Mouse (Mus musculus) hindbrain, embryonic 12.5 days (tissue): ENCODE measurements around the gene Dr1. TPM values are rescaled to one million over a fixed set of nuclear protein-coding genes. Genes with fewer than 3 reads are reported as not detected.
A peak's percentile ranks its signal among the peaks of the same experiment; 100 is the strongest.
"Not testable (repeated sequence)": the region's sequence is repeated elsewhere in the genome, so short reads cannot be mapped to it uniquely, and the experiment has no call there.

ENCODE experiments used
- ATAC-seq: fragments of 200-750 bp; cut with Nextera tagmentation; 2 replicates; pipeline ENCODE4 v1.8.0; 2017; ENCODE audit warnings: moderate TSS enrichment; ENCODE audit not compliant: low FRiP score
- H3K27ac ChIP-seq: fragments of 300-500 bp; sonication (generic); 2 replicates; pipeline ENCODE4 v1.5.1; 2016; ENCODE audit warnings: mild to moderate bottlenecking
- H3K27me3 ChIP-seq: fragments of 300-500 bp; sonication (generic); 2 replicates; pipeline ENCODE4 v1.6.1; 2016; ENCODE audit warnings: mild to moderate bottlenecking
- H3K36me3 ChIP-seq: fragments of 300-500 bp; sonication (generic); 2 replicates; pipeline ENCODE4 v1.6.1; 2016; ENCODE audit warnings: mild to moderate bottlenecking
- H3K4me1 ChIP-seq: fragments of 300-500 bp; sonication (generic); 2 replicates; pipeline ENCODE4 v1.6.1; 2016
- H3K4me2 ChIP-seq: fragments of 300-500 bp; sonication (generic); replicated peaks from 2 replicates; pipeline ENCODE4 v1.6.1; 2016; ENCODE audit warnings: mild to moderate bottlenecking
- H3K4me3 ChIP-seq: fragments of 300-500 bp; sonication (generic); 2 replicates; pipeline ENCODE4 v1.5.1; 2016; ENCODE audit warnings: mild to moderate bottlenecking
- H3K9ac ChIP-seq: fragments of 300-500 bp; sonication (generic); 2 replicates; pipeline ENCODE4 v1.6.1; 2016; ENCODE audit warnings: mild to moderate bottlenecking, moderate library complexity
- H3K9me3 ChIP-seq: fragments of 300-500 bp; sonication (generic); replicated peaks from 2 replicates; pipeline ENCODE4 v1.6.1; 2016; ENCODE audit warnings: mild to moderate bottlenecking
- WGBS: fragments of 180-500 bp; shearing (Covaris S2); methylation state at CpG from one replicate; pipeline ENCODE4 v1.1.7; 2016; 5-methylcytosine and 5-hydroxymethylcytosine counted together
- polyA plus RNA-seq: library from polyadenylated mRNA; unstranded; fragments of >200 nt; fragmentation: Nextera tagmentation; extraction: Ambion mirVana; gene quantifications from 2 replicates; pipeline ENCODE4 v1.2.1, GENCODE M21; 2016

The Dr1 gene
- polyA plus RNA-seq, 1 experiment from 2014 or later = 46.7 TPM

DNA sequence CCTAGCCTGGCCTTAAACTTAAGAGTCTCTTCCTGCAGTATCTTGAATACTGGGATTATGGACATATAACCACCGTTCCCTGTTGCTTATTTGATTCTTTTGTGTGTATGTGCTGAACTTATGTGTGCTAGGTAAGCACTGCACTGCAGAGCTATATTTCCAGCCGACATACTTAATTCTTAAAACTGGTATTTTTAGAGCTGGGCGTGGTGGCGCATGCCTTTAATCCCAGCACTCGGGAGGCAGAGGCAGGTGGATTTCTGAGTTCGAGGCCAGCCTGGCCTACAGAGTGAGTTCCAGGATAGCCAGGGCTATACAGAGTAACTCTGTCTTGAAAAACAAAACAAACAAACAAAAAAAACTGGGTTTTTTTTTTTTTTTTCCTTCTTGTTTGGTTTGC is 2.6 kb downstream of the Dr1 start:
- Histone ChIP-seq H3K4me2 (peak overlapping the region; percentile 94), H3K4me1 (peaks cover 28% of the 10 kb centered on the region)
- 94% methylated on average over 6 of the region's 6 CpGs for WGBS
- not testable (repeated sequence) for H3K4me3 ChIP-seq, H3K27ac ChIP-seq, H3K9me3 ChIP-seq, H3K9ac ChIP-seq, H3K27me3 ChIP-seq, H3K36me3 ChIP-seq, ATAC-seq

- no peak overlapping the region for H3K4me2 ChIP-seq
- WGBS = 89% methylated on average over 2 of the region's 2 CpGs
- H3K27me3 ChIP-seq = no peaks in the 10 kb centered on the region
- no peaks in the 10 kb centered on the region for H3K36me3 ChIP-seq
- ATAC-seq = no peak
- no peaks in the 10 kb centered on the region for H3K4me1 ChIP-seq
- H3K9me3 ChIP-seq = no peaks in the 10 kb centered on the region; the same call in 1 of the 2 replicates
- H3K4me3 ChIP-seq = no peak overlapping the region
- no peak overlapping the region for H3K9ac ChIP-seq
- H3K27ac ChIP-seq = no peak overlapping the region
Observed at GRCm38 (mm10) chr5:108286957-108287356, 18.3 kb downstream of the Dr1 start.

- no peaks in the 10 kb centered on the region for H3K9me3 ChIP-seq
- 59% methylated on average over 3 of the region's 3 CpGs for WGBS
- no peaks in the 10 kb centered on the region for H3K36me3 ChIP-seq
- no peaks in the 10 kb centered on the region for H3K4me1 ChIP-seq
- H3K9ac ChIP-seq = no peak overlapping the region
- ATAC-seq = no peak
- no peak overlapping the region for H3K4me2 ChIP-seq
- H3K27me3 ChIP-seq = no peaks in the 10 kb centered on the region
- no peak overlapping the region for H3K27ac ChIP-seq
- H3K4me3 ChIP-seq = no peak overlapping the region
Observed at GRCm38 (mm10) chr5:108301567-108301966, 32.9 kb downstream of the Dr1 start.

GRCm38 (mm10) chr5:108312224-108313064 is 43.7 kb downstream of the Dr1 start, which contains the start of gene Pigg:
Pigg (plus strand) TSS chr5:108312609.
- peak; percentile 98 for ATAC-seq
- peaks cover 7% of the 10 kb centered on the region for H3K4me1 ChIP-seq
- no peaks in the 10 kb centered on the region for H3K36me3 ChIP-seq
- under 1% methylated on average over 57 of the region's 57 CpGs for WGBS
- peak within 1 kb of the TSS; percentile 79 for H3K27ac ChIP-seq
- peak within 1 kb of the TSS; percentile 68 for H3K4me2 ChIP-seq
- H3K27me3 ChIP-seq = no peaks in the 10 kb centered on the region
- peak within 1 kb of the TSS; percentile 69 for H3K4me3 ChIP-seq
- peak within 1 kb of the TSS; percentile 78 for H3K9ac ChIP-seq
- no peaks in the 10 kb centered on the region for H3K9me3 ChIP-seq

DNA sequence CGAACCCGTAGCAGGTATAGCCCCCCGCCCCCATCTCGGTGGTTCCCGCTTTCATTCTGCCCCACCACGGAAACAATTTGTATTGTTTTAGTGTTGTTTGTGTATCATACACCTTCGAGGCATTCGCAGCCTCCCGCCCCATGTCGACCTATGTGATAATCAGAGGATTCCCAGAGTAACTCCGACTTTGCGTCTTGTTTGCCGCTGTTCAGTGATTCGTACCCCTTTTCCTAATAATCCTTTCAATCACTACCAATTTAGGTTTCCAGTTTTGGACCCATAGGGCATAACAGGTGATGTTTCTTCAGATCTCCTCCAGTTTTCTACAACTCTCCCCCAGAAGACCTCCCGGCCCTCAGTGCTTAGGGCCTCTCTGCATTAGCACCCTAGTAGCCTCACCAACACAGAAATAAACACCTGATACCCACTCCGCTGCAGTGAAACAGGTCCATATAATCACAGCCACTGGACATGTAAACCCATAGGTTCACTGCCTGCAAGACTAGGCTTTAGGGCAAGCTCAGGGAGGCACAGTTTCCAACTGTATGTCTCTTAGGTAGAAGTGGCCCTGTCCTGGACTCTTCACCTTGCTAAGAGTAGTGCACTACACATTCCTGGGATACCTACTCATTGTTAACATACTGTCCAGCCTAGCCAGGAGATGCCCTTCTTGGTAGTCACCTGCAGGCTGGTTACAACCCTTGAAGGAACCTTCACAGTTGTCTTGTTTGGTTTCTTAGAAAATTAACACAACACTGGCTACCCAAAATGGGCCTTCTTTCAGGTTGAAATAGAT is 44.6 kb downstream of the Dr1 start:
- no peaks in the 10 kb centered on the region for H3K36me3 ChIP-seq
- no peak for ATAC-seq
- peak overlapping the region; percentile 69 for H3K4me3 ChIP-seq
- H3K27me3 ChIP-seq = no peaks in the 10 kb centered on the region
- H3K9ac ChIP-seq = peak overlapping the region; percentile 78
- no peaks in the 10 kb centered on the region for H3K9me3 ChIP-seq
- 0 out of 2 replicates have a peak overlapping the region, but pooled peaks have one; percentile 79 for H3K27ac ChIP-seq
- peak overlapping the region; percentile 68 for H3K4me2 ChIP-seq
- 9% methylated on average over 16 of the region's 16 CpGs for WGBS
- H3K4me1 ChIP-seq = peaks cover 7% of the 10 kb centered on the region

Other genes starting within 250 kb of the Dr1 start
- 134 and 142 TPM in 2 replicates for gene Mtf2, start 203.2 kb upstream of the Dr1 start, polyA plus RNA-seq
- 26.5 and 30.4 TPM in 2 replicates for gene Tmed5, start 136.3 kb upstream of the Dr1 start, polyA plus RNA-seq
- gene Ccdc18, start 136.0 kb upstream of the Dr1 start, polyA plus RNA-seq = 7.3 and 7.7 TPM in 2 replicates
- 6.7 and 7.0 TPM in 2 replicates for gene Pigg, start 43.7 kb downstream of the Dr1 start, polyA plus RNA-seq
- gene Gm42517, start 99.0 kb downstream of the Dr1 start, polyA plus RNA-seq = 0.14 and 0.40 TPM in 2 replicates
- 0.31 and 0.35 TPM in 2 replicates for gene Pde6b, start 119.5 kb downstream of the Dr1 start, polyA plus RNA-seq
- 393 and 437 TPM in 2 replicates for gene Atp5k, start 165.6 kb downstream of the Dr1 start, polyA plus RNA-seq
- 0.12 and 0.13 TPM in 2 replicates for gene Mfsd7a, start 180.0 kb downstream of the Dr1 start, polyA plus RNA-seq
- 39.5 and 42.6 TPM in 2 replicates for gene Pcgf3, start 192.3 kb downstream of the Dr1 start, polyA plus RNA-seq